Mouse (Mus musculus) CD4-positive helper T cell, adult 2 months (primary cell): ENCODE data around the gene Olfr572.
A peak's percentile ranks its signal among the peaks of the same experiment; 100 is the strongest.

Experiments used
- DNase-seq: peaks from one replicate; pipeline ENCODE4 v3.0.0-alpha.2; 2012; ENCODE audit warnings: low read depth, missing footprints, low spot score

Olfr572 gene

DNA sequence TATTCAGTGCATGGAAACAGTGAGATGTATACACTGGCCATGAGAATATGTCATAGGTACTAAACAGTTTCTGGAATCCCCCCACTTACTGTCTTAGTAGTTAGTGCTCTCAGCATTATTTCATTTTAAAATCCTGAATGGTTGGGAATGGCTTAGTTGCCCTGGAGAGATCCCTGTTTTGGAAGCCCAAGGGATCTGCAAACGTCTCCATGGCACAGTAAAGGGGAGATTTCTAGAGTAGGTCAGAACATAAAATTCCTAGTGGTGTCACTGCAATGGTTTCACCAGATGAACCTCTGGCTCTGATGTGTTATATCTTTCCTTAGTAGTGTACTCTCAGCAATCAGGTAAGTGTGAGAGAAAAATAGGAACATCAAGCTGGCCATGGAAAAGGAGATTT, at the start of gene Olfr572:
Gene Olfr572, plus strand, starts transcription at position 301 of the 400 bp plus-strand sequence.
- DNase-seq = no peak

DNA sequence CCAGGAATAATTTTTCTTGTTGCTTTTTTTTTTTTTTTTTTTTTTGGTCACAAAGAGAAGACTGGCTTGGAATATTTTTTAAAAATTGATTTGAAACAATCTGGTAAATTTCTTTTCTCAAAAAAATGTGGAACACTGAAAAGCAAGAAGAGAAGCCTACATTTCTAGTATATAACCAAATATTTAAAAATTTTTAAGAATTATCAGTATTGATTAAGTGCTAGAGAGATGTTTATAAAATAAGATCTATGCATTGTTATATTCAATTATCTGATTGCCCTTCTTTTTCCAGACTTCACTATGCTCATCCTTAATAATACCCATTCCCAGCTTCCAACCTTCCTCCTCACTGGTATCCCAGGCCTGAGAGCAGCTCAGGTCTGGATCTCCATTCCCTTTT, 47.4 kb upstream of the Olfr572 start, which contains the start of gene Olfr568:
Gene Olfr568, plus strand, starts transcription at position 301 of the 400 bp plus-strand sequence.
- DNase-seq = no peak

GRCm38 (mm10) chr7:102890782-102891181, 33.4 kb upstream of the Olfr572 start, which contains the start of gene Olfr569:
Gene Olfr569 (minus strand): TSS chr7:102890882.
- DNase-seq = no peak

DNA sequence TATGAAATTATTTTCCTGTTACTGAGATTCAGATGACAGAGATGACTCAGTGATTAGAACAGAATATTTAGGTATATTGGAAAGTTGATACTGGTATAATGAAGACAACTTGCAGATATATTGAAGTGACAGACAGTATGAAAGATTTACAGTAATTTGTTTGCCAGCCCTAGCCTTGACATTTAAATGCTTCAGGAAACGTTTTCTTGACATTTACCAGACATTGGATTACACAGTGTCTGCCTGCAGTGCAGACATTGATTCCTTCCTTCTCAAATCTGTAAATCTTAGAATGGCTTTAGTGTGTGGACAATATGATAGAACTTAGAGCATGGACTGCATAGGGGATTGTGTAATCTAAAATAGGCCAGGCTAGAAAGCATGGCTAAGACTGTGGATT, 8.9 kb upstream of the Olfr572 start:
- DNase-seq = no peak

DNA sequence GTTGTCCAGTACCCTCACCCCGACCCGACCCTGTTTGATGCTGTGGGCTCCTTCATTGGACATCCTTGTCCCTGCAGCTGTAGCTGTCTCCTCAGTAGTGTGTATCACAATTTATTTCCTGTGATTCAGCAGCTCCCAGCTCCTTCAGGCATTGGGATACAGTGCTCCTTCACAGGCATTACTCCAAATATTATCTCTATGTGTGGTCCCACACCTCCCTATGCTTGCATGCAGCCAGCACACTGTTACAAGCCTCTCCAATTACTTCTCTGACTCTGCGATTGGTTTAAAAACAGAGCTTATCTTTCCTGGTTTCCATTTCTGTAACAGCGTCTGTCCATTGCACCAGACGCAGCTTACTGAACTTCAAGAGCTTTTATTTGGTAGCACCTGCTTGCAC, 7.8 kb upstream of the Olfr572 start:
- DNase-seq = no peak

GRCm38 (mm10) chr7:102917032-102917875, 7.0 kb upstream of the Olfr572 start, which contains the start of gene Olfr571:
Gene Olfr571 (minus strand): TSS chr7:102917536.
- DNase-seq = peak; percentile 1

DNA sequence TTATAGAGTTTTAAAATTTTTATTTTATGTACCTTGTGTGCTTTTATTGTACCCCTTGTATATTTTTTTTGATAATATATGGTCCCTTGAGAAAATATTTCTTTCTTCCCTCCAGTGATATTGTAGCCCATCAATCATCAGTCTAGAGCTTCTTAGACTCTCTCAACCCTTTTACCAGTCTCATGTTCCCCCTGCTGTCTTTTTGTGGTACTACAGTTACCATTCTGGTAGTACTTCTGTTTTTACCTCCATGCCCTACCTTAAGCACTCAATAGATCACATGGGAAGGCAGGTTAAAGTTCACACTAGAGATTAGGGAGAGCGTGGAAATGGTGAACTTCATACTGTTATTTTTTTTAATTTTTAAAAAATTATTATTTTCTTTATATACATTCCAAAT, 4.6 kb upstream of the Olfr572 start:
- peak; percentile 37 for DNase-seq

GRCm38 (mm10) chr7:102927105-102927504, 2.9 kb downstream of the Olfr572 start:
- no peak for DNase-seq

DNA sequence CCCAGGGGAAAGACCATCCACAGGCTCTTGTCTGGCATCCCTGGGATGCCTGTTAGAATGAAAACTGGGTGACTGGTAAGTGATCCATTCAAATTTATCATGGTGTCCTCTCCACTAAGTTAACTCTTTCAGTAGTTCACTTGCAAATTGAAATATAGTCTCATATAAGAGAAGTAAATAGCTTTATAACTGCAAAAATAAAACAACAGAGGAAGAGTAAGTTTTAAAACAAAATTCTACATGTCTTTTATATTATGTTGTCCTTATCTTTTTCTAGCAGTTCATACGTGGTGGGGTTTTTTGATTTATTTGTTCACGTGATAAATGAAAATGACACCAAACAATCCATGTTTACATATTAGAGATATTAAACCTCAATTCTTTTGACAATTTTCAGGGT, 18.3 kb downstream of the Olfr572 start, which contains the start of gene Olfr573-ps1:
Gene Olfr573-ps1, minus strand, starts transcription at position 101 of the 400 bp plus-strand sequence.
- no peak for DNase-seq

GRCm38 (mm10) chr7:102943417-102943816, 19.2 kb downstream of the Olfr572 start:
- DNase-seq = no peak

DNA sequence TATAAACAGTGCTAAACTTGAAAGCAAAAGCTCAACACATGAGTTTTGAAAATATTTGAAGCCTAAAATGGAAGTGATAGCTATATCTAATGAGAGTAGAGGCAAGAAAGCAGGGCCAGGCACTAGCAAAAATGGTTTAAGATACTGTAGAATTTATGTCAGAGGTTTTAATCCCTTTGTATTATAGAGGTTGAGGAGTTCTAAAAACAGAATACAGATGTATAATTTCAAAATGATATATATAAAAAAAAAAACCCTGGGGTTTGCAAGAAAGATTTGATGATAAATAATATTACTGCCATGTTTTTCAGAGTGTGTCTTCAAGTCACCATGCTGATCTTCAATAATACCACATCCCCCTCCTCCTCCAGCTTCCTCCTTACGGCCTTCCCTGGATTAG, 24.0 kb downstream of the Olfr572 start, which contains the start of gene Olfr574:
Gene Olfr574, plus strand, starts transcription at position 301 of the 400 bp plus-strand sequence.
- no peak for DNase-seq

DNA sequence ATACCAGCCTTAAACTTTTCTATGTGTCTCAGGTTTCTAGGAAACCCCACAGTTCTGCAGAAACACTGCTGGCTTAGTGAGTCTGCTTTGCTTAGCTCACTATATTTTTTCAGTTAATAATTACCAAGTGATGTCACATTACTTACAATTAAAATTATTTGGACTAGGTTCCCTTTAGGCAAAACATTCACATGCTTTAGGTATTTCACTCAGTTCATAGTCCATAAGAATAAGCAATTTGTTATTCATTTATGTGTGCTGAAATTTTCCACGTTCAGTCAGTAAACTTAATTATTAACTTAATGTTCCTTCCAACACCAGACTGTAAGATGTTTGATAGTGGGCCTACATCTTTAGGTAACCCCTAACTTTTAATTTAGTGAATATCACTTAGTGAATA, 26.5 kb downstream of the Olfr572 start:
- DNase-seq = no peak

DNA sequence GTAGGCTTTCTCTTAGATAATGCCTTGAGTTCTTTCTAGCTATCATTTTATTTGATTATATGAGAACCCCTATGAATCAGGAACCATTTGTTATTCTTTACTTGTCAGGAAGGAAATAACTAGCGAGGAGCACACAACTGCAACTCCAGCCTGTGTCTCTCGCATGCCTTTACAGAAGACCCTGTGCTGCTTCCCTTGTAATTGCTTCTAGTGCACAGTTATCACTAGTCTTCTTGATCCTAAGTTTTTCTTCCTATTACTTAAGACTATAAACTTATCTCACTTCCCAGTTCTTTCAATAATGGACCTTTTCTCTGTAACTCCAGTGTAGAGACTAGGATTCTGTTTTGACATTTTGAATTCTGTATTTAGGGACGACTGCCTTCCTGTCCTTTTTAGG, 33.9 kb downstream of the Olfr572 start:
- no peak for DNase-seq

DNA sequence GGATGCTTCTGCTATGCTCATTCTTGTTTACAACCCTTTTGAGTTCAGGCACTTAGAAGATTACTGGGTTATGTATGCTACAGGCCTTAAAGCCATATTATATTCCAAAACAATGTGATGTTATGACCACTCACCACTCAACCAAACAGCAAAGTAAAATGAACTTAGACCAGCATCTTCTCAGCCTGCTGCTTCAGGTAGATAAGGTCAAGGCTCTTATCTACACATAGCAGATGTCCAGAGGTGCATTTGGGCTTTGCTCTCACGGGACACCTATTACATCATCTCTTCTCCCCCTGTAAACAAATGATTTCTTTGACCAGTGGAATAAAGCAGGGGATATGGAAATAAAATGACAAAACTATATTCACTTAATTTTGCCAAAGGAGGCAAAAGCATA, 34.4 kb downstream of the Olfr572 start, which contains the start of gene Olfr575:
Gene Olfr575, minus strand, starts transcription at position 183 of the 400 bp plus-strand sequence.
- no peak for DNase-seq

GRCm38 (mm10) chr7:102962360-102962759, 38.2 kb downstream of the Olfr572 start, which contains the start of gene Olfr576:
Gene Olfr576 (plus strand): TSS chr7:102962660.
- no peak for DNase-seq

DNA sequence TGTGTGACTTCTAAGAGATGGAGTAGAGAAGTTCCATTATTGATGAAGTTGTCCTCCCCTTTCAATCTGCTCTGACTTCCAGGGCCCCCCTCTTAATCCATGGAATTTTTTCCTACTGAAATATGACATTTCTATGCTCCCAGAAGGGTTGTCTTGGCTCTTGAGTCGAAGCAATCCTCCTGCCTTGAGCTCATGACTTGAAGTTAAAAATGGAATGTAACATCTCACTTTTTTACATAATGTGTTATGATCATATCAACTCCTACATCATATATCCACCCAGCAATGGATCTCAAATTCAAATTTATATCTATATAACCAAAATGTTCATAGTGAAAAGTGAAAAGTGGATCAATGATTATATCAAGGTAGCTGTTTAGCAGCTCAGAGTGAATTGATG, 50.2 kb downstream of the Olfr572 start:
- no peak for DNase-seq

GRCm38 (mm10) chr7:102975843-102976242, 51.6 kb downstream of the Olfr572 start, which contains the start of gene Olfr577:
Gene Olfr577 (minus strand): TSS chr7:102975943.
- no peak for DNase-seq
